Mouse (Mus musculus): ENCODE data around the gene Lyz2. TPM values are rescaled to one million over a fixed set of nuclear protein-coding genes. Genes with fewer than 3 reads are reported as not detected.

Gene Lyz2
- total RNA-seq, 1 experiment, result 0.13 TPM

- H3K36me3 ChIP-seq (ENCODE audit: control insufficient read depth, insufficient read depth, low read length, poor library complexity, severe bottlenecking), result no peaks in the 10 kb centered on the region
- TF ChIP-seq ZC3H11A (IDR thresholded peaks at IDR 0.05; ENCODE audit: borderline replicate concordance, low read depth, low read length) (no peak), ZNF384 (IDR thresholded peaks at IDR 0.05; ENCODE audit: low read depth, low read length) (no peak), HCFC1 (IDR thresholded peaks at IDR 0.05; ENCODE audit: borderline replicate concordance, insufficient read depth, low read length) (no peak), MAFK (IDR thresholded peaks at IDR 0.05; ENCODE audit: insufficient read depth, low read depth, low read length) (no peak), CHD2 (IDR thresholded peaks at IDR 0.05; ENCODE audit: low read depth, low read length) (no peak)
- H3K4me3 ChIP-seq (ENCODE audit: insufficient read depth in 1 of 2, low read depth in 1 of 2, low read length in 2 of 2, poor library complexity in 1 of 2, severe bottlenecking in 1 of 2), result no peak overlapping the region
- in situ Hi-C loops (cut with MboI; ENCODE audit: low sequenced_read_pairs in 2 of 2, unreplicated experiment in 2 of 2), result no loop called here
- no peaks in the 10 kb centered on the region for H3K4me1 ChIP-seq (ENCODE audit: control insufficient read depth in 2 of 2, insufficient read depth in 2 of 2, low read length in 2 of 2, poor library complexity in 1 of 2)
- H3K9ac ChIP-seq (ENCODE audit: insufficient read depth, low read depth, low read length, poor library complexity, severe bottlenecking), result no peak overlapping the region
- H3K27ac ChIP-seq (ENCODE audit: insufficient read depth, low read depth, low read length, poor library complexity, severe bottlenecking), result no peak overlapping the region
- DNase-seq (ENCODE audit: low read depth, low spot score), result no peak
- H3K9me3 ChIP-seq (ENCODE audit: control insufficient read depth, insufficient read depth, low read depth, low read length), result no peaks in the 10 kb centered on the region
These were observed 34.3 kb upstream of the Lyz2 start for GRCm38 (mm10) chr10:117316391-117316790.

GRCm38 (mm10) chr10:117313133-117313532 lies 31.0 kb upstream of the Lyz2 start:
- no peak for TF ChIP-seq ZC3H11A (IDR thresholded peaks at IDR 0.05; ENCODE audit: borderline replicate concordance, low read depth, low read length)
- no peak for TF ChIP-seq HCFC1 (IDR thresholded peaks at IDR 0.05; ENCODE audit: borderline replicate concordance, insufficient read depth, low read length)
- TF ChIP-seq ZNF384 (IDR thresholded peaks at IDR 0.05; ENCODE audit: low read depth, low read length), result no peak
- TF ChIP-seq CHD2 (IDR thresholded peaks at IDR 0.05; ENCODE audit: low read depth, low read length), result no peak
- no peak for TF ChIP-seq MAFK (IDR thresholded peaks at IDR 0.05; ENCODE audit: insufficient read depth, low read depth, low read length)
- no peak overlapping the region for H3K9ac ChIP-seq (ENCODE audit: insufficient read depth, low read depth, low read length, poor library complexity, severe bottlenecking)
- in situ Hi-C loops (cut with MboI; ENCODE audit: low sequenced_read_pairs in 2 of 2, unreplicated experiment in 2 of 2), result no loop called here

GRCm38 (mm10) chr10:117312168-117312567 lies 30.0 kb upstream of the Lyz2 start:
- no peaks in the 10 kb centered on the region for H3K4me1 ChIP-seq (ENCODE audit: control insufficient read depth in 2 of 2, insufficient read depth in 2 of 2, low read length in 2 of 2, poor library complexity in 1 of 2)
- no peak for DNase-seq (ENCODE audit: low read depth, low spot score)
- H3K4me3 ChIP-seq (ENCODE audit: insufficient read depth in 1 of 2, low read depth in 1 of 2, low read length in 2 of 2, poor library complexity in 1 of 2, severe bottlenecking in 1 of 2), result no peak overlapping the region
- in situ Hi-C loops (cut with MboI; ENCODE audit: low sequenced_read_pairs in 2 of 2, unreplicated experiment in 2 of 2), result no loop called here
- no peaks in the 10 kb centered on the region for H3K9me3 ChIP-seq (ENCODE audit: control insufficient read depth, insufficient read depth, low read depth, low read length)
- H3K36me3 ChIP-seq (ENCODE audit: control insufficient read depth, insufficient read depth, low read length, poor library complexity, severe bottlenecking), result no peaks in the 10 kb centered on the region
- TF ChIP-seq ZC3H11A (IDR thresholded peaks at IDR 0.05; ENCODE audit: borderline replicate concordance, low read depth, low read length) (no peak), HCFC1 (IDR thresholded peaks at IDR 0.05; ENCODE audit: borderline replicate concordance, insufficient read depth, low read length) (no peak), CHD2 (IDR thresholded peaks at IDR 0.05; ENCODE audit: low read depth, low read length) (no peak), MAFK (IDR thresholded peaks at IDR 0.05; ENCODE audit: insufficient read depth, low read depth, low read length) (no peak), ZNF384 (IDR thresholded peaks at IDR 0.05; ENCODE audit: low read depth, low read length) (no peak)
- H3K27ac ChIP-seq (ENCODE audit: insufficient read depth, low read depth, low read length, poor library complexity, severe bottlenecking), result no peak overlapping the region
- no peak overlapping the region for H3K9ac ChIP-seq (ENCODE audit: insufficient read depth, low read depth, low read length, poor library complexity, severe bottlenecking)

More at GRCm38 (mm10) chr10:117313133-117313532, 31.0 kb upstream of the Lyz2 start:
- no peak for DNase-seq (ENCODE audit: low read depth, low spot score)
- Histone ChIP-seq H3K4me3 (ENCODE audit: insufficient read depth in 1 of 2, low read depth in 1 of 2, low read length in 2 of 2, poor library complexity in 1 of 2, severe bottlenecking in 1 of 2) (no peak overlapping the region), H3K36me3 (ENCODE audit: control insufficient read depth, insufficient read depth, low read length, poor library complexity, severe bottlenecking) (no peaks in the 10 kb centered on the region), H3K4me1 (ENCODE audit: control insufficient read depth in 2 of 2, insufficient read depth in 2 of 2, low read length in 2 of 2, poor library complexity in 1 of 2) (no peaks in the 10 kb centered on the region), H3K9me3 (ENCODE audit: control insufficient read depth, insufficient read depth, low read depth, low read length) (no peaks in the 10 kb centered on the region), H3K27ac (ENCODE audit: insufficient read depth, low read depth, low read length, poor library complexity, severe bottlenecking) (no peak overlapping the region)

GRCm38 (mm10) chr10:117304371-117304770 lies 22.2 kb upstream of the Lyz2 start:
- Histone ChIP-seq H3K4me1 (ENCODE audit: control insufficient read depth in 2 of 2, insufficient read depth in 2 of 2, low read length in 2 of 2, poor library complexity in 1 of 2) (no peaks in the 10 kb centered on the region), H3K36me3 (ENCODE audit: control insufficient read depth, insufficient read depth, low read length, poor library complexity, severe bottlenecking) (no peaks in the 10 kb centered on the region), H3K4me3 (ENCODE audit: insufficient read depth in 1 of 2, low read depth in 1 of 2, low read length in 2 of 2, poor library complexity in 1 of 2, severe bottlenecking in 1 of 2) (no peak overlapping the region), H3K27ac (ENCODE audit: insufficient read depth, low read depth, low read length, poor library complexity, severe bottlenecking) (no peak overlapping the region), H3K9ac (ENCODE audit: insufficient read depth, low read depth, low read length, poor library complexity, severe bottlenecking) (no peak overlapping the region), H3K9me3 (ENCODE audit: control insufficient read depth, insufficient read depth, low read depth, low read length) (no peaks in the 10 kb centered on the region)
- DNase-seq (ENCODE audit: low read depth, low spot score), result no peak
- TF ChIP-seq MAFK (IDR thresholded peaks at IDR 0.05; ENCODE audit: insufficient read depth, low read depth, low read length), result no peak
- no peak for TF ChIP-seq CHD2 (IDR thresholded peaks at IDR 0.05; ENCODE audit: low read depth, low read length)
- no peak for TF ChIP-seq ZC3H11A (IDR thresholded peaks at IDR 0.05; ENCODE audit: borderline replicate concordance, low read depth, low read length)
- no peak for TF ChIP-seq ZNF384 (IDR thresholded peaks at IDR 0.05; ENCODE audit: low read depth, low read length)
- no peak for TF ChIP-seq HCFC1 (IDR thresholded peaks at IDR 0.05; ENCODE audit: borderline replicate concordance, insufficient read depth, low read length)
- in situ Hi-C loops (cut with MboI; ENCODE audit: low sequenced_read_pairs in 2 of 2, unreplicated experiment in 2 of 2), result no loop called here

GRCm38 (mm10) chr10:117301688-117302087 lies 19.6 kb upstream of the Lyz2 start:
- no peak for TF ChIP-seq HCFC1 (IDR thresholded peaks at IDR 0.05; ENCODE audit: borderline replicate concordance, insufficient read depth, low read length)
- no peak for TF ChIP-seq ZNF384 (IDR thresholded peaks at IDR 0.05; ENCODE audit: low read depth, low read length)
- TF ChIP-seq MAFK (IDR thresholded peaks at IDR 0.05; ENCODE audit: insufficient read depth, low read depth, low read length), result no peak
- TF ChIP-seq ZC3H11A (IDR thresholded peaks at IDR 0.05; ENCODE audit: borderline replicate concordance, low read depth, low read length), result no peak
- no peak for TF ChIP-seq CHD2 (IDR thresholded peaks at IDR 0.05; ENCODE audit: low read depth, low read length)
- no peak for DNase-seq (ENCODE audit: low read depth, low spot score)
- in situ Hi-C loops (cut with MboI; ENCODE audit: low sequenced_read_pairs in 2 of 2, unreplicated experiment in 2 of 2), result no loop called here
- Histone ChIP-seq H3K4me1 (ENCODE audit: control insufficient read depth in 2 of 2, insufficient read depth in 2 of 2, low read length in 2 of 2, poor library complexity in 1 of 2) (no peaks in the 10 kb centered on the region), H3K9ac (ENCODE audit: insufficient read depth, low read depth, low read length, poor library complexity, severe bottlenecking) (no peak overlapping the region), H3K36me3 (ENCODE audit: control insufficient read depth, insufficient read depth, low read length, poor library complexity, severe bottlenecking) (no peaks in the 10 kb centered on the region), H3K9me3 (ENCODE audit: control insufficient read depth, insufficient read depth, low read depth, low read length) (no peaks in the 10 kb centered on the region), H3K4me3 (ENCODE audit: insufficient read depth in 1 of 2, low read depth in 1 of 2, low read length in 2 of 2, poor library complexity in 1 of 2, severe bottlenecking in 1 of 2) (no peak overlapping the region), H3K27ac (ENCODE audit: insufficient read depth, low read depth, low read length, poor library complexity, severe bottlenecking) (no peak overlapping the region)
